Mouse (Mus musculus) kidney, adult 2 months (tissue): ENCODE data around the gene Nfatc3. TPM values are rescaled to one million over a fixed set of nuclear protein-coding genes. Genes with fewer than 3 reads are reported as not detected.

Source experiments
- DNase-seq: peaks from one replicate; pipeline ENCODE4 v3.0.0; 2021
- H3K27ac ChIP-seq: fragments of 200-500 bp; 2 replicates; pipeline ENCODE4 v1.5.1; 2012; ENCODE audit warnings: low read depth, low read length, control low read depth, inconsistent platforms; ENCODE audit not compliant: insufficient read depth
- H3K27me3 ChIP-seq: fragments of 200-500 bp; replicated peaks from 2 replicates; pipeline ENCODE4 v1.6.1; 2012; ENCODE audit warnings: mild to moderate bottlenecking, moderate library complexity, low read length, inconsistent platforms; ENCODE audit not compliant: control insufficient read depth, insufficient read depth
- H3K36me3 ChIP-seq: fragments of 200-500 bp; 2 replicates; pipeline ENCODE4 v1.6.1; 2012; ENCODE audit warnings: mild to moderate bottlenecking, moderate library complexity, low read length, inconsistent platforms; ENCODE audit not compliant: control insufficient read depth, insufficient read depth
- H3K4me1 ChIP-seq: fragments of 200-500 bp; 2 replicates; pipeline ENCODE4 v1.6.1; 2011; ENCODE audit warnings: low read length; ENCODE audit not compliant: control insufficient read depth, insufficient read depth
- H3K4me3 ChIP-seq: fragments of 200-500 bp; 2 replicates; pipeline ENCODE4 v1.5.1; 2011; ENCODE audit warnings: mild to moderate bottlenecking, low read depth, low read length, control low read depth; ENCODE audit not compliant: insufficient read depth
- CTCF ChIP-seq: fragments of 200-500 bp; conservative IDR thresholded peaks from 2 replicates; pipeline ENCODE4 v1.5.1; 2011; ENCODE audit warnings: low read depth, mild to moderate bottlenecking, control low read depth, low read length, moderate library complexity, mixed read lengths; ENCODE audit not compliant: insufficient read depth, insufficient read length
- POLR2A ChIP-seq: fragments of 200-500 bp; IDR thresholded peaks from one replicate; pipeline ENCODE4 v1.6.1; 2011; ENCODE audit warnings: low read depth, low read length, control low read depth
- WGBS: fragments of 180-500 bp; shearing (Covaris S2); methylation state at CpG from one replicate; pipeline ENCODE4 v1.1.7; 2018; 5-methylcytosine and 5-hydroxymethylcytosine counted together
- polyA plus RNA-seq: library from polyadenylated mRNA; depleted of rRNA; stranded (reverse); fragments of >200 nt; gene quantifications from 2 replicates; pipeline ENCODE4 v1.2.3, GENCODE M21; 2012

The Nfatc3 gene
- polyA plus RNA-seq, 1 experiment = 19.5 TPM

- no peak overlapping the region for H3K4me3 ChIP-seq
- no peak for TF ChIP-seq POLR2A
- no peak for TF ChIP-seq CTCF
- no peak overlapping the region for H3K27ac ChIP-seq
- H3K36me3 ChIP-seq = no peaks in the 10 kb centered on the region
- H3K4me1 ChIP-seq = no peaks in the 10 kb centered on the region
- WGBS = 78% methylated on average over 5 of the region's 5 CpGs
- DNase-seq = peak; percentile 26
- H3K27me3 ChIP-seq = no peaks in the 10 kb centered on the region
These were observed 10.6 kb upstream of the Nfatc3 start for GRCm38 (mm10) chr8:106047854-106048630.

- H3K27me3 ChIP-seq = no peaks in the 10 kb centered on the region
- no peak for TF ChIP-seq POLR2A
- no peak for TF ChIP-seq CTCF
- no peak overlapping the region for H3K4me3 ChIP-seq
- WGBS = 90% methylated on average over 6 of the region's 6 CpGs
- DNase-seq = no peak
- H3K4me1 ChIP-seq = no peaks in the 10 kb centered on the region
- H3K27ac ChIP-seq = no peak overlapping the region
- no peaks in the 10 kb centered on the region for H3K36me3 ChIP-seq
These were observed 8.8 kb upstream of the Nfatc3 start for GRCm38 (mm10) chr8:106049840-106050239.

GRCm38 (mm10) chr8:106051068-106051467 lies 7.6 kb upstream of the Nfatc3 start:
- peaks cover 5% of the 10 kb centered on the region for H3K4me1 ChIP-seq
- TF ChIP-seq POLR2A (no peak), CTCF (no peak)
- no peak overlapping the region for H3K4me3 ChIP-seq
- no peaks in the 10 kb centered on the region for H3K36me3 ChIP-seq
- no peaks in the 10 kb centered on the region for H3K27me3 ChIP-seq
- DNase-seq = no peak
- no peak overlapping the region for H3K27ac ChIP-seq
- 94% methylated on average over 3 of the region's 3 CpGs for WGBS

GRCm38 (mm10) chr8:106052510-106053089 lies 6.0 kb upstream of the Nfatc3 start:
- no peaks in the 10 kb centered on the region for H3K27me3 ChIP-seq
- H3K4me1 ChIP-seq = peaks cover 5% of the 10 kb centered on the region
- no peaks in the 10 kb centered on the region for H3K36me3 ChIP-seq
- no peak overlapping the region for H3K4me3 ChIP-seq
- 89% methylated on average over 9 of the region's 9 CpGs for WGBS
- TF ChIP-seq CTCF (no peak), POLR2A (no peak)
- DNase-seq = no peak
- no peak overlapping the region for H3K27ac ChIP-seq

- no peak overlapping the region for H3K4me3 ChIP-seq
- WGBS = 51% methylated on average over 6 of the region's 6 CpGs
- no peak for TF ChIP-seq POLR2A
- no peak for TF ChIP-seq CTCF
- no peak overlapping the region for H3K27ac ChIP-seq
- H3K27me3 ChIP-seq = no peaks in the 10 kb centered on the region
- no peaks in the 10 kb centered on the region for H3K36me3 ChIP-seq
- peak; percentile 78 for DNase-seq
- peaks cover 11% of the 10 kb centered on the region for H3K4me1 ChIP-seq
These were observed 4.3 kb upstream of the Nfatc3 start for GRCm38 (mm10) chr8:106054190-106054811.

GRCm38 (mm10) chr8:106055038-106055437 lies 3.6 kb upstream of the Nfatc3 start:
- peak; percentile 79 for DNase-seq
- Histone ChIP-seq H3K4me3 (no peak overlapping the region), H3K36me3 (no peaks in the 10 kb centered on the region), H3K27me3 (no peaks in the 10 kb centered on the region), H3K4me1 (peaks cover 11% of the 10 kb centered on the region), H3K27ac (no peak overlapping the region)
- WGBS = 15% methylated on average over 3 of the region's 3 CpGs
- no peak for TF ChIP-seq CTCF
- TF ChIP-seq POLR2A = no peak

GRCm38 (mm10) chr8:106056455-106056982 lies 2.1 kb upstream of the Nfatc3 start:
- DNase-seq = no peak
- Histone ChIP-seq H3K4me1 (peaks cover 11% of the 10 kb centered on the region), H3K36me3 (no peaks in the 10 kb centered on the region), H3K27ac (no peak overlapping the region), H3K4me3 (no peak overlapping the region), H3K27me3 (no peaks in the 10 kb centered on the region)
- WGBS = 82% methylated on average over 4 of the region's 4 CpGs
- TF ChIP-seq CTCF (no peak), POLR2A (no peak)
